In the genomic region with DNA sequence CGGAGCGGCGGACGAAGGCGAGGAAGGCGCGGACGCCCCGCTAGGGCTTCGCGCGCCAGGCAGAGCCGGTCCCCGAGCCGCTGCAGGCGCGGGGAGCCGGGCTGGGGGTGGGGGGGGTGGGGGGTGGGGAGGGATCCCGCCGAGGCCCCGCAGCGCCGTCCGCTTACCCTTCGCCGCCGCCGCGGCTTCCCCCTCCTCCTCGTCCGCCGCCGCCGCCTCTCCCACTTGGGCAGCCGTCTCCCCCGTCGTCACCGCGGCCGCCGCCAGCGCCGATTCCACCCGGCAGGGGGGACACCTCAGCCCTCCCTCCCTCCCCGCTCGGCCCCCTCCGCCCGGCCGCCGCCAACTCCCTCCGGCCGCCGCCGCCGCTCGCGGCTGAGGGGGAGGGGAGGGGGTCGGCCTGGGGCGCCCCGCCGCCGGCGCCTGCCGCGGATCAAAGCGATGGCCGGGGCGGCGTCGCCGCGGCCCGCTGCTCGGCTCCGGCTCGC, we compare ENCODE assay signal across 8 mouse cellular contexts. TPM values are rescaled to one million over a fixed set of nuclear protein-coding genes. Genes with fewer than 3 reads are reported as not detected.
A peak's percentile ranks its signal among the peaks of the same experiment; 100 is the strongest.
DNase-seq lines count a peak whose midpoint lies in the region; ATAC-seq and TF ChIP-seq lines count a peak whose summit lies in the region.

No protein-coding gene starts in this region.

- peak overlapping the region; percentile 78 for H3K4me2 ChIP-seq in kidney, embryonic 16.5 days (replicated peaks; ENCODE audit: low read depth, low read length)
- H3K4me2 ChIP-seq in liver, postnatal 0 days (ENCODE audit: low read depth, low read length) = peak overlapping the region; percentile 75

- WGBS in kidney, embryonic 16.5 days = 0% methylated on average over 6 of the region's 76 CpGs
- WGBS in liver, postnatal 0 days (ENCODE audit: insufficient replicate concordance) = under 1% methylated on average over 19 of the region's 76 CpGs

- DNase-seq in retina, postnatal 1 day = peak; percentile 78
- DNase-seq in retina, embryonic 14.5 days (ENCODE audit: low spot score) = no peak
- DNase-seq in cerebellum, adult 9-11 months = peak; percentile 66
- DNase-seq in gastrocnemius, postnatal 4 days (ENCODE audit: low spot score in 2 of 2) = peak; percentile 46 to 60
- no peak for DNase-seq in liver, postnatal 0 days
- peak; percentile 66 for DNase-seq in ovary, postnatal 36 days (ENCODE audit: low spot score)
- peak; percentile 44 for DNase-seq in urinary bladder, postnatal 25 days (ENCODE audit: low spot score)

- H3K27ac ChIP-seq in kidney, embryonic 16.5 days (ENCODE audit: low read length) = peak overlapping the region; percentile 97
- peak overlapping the region; percentile 99 for H3K27ac ChIP-seq in liver, postnatal 0 days (ENCODE audit: low read depth)

- no peaks in the 10 kb centered on the region for H3K27me3 ChIP-seq in kidney, embryonic 16.5 days (ENCODE audit: insufficient read depth, low read length)
- no peaks in the 10 kb centered on the region for H3K27me3 ChIP-seq in liver, postnatal 0 days (ENCODE audit: insufficient read depth, low read length)

- TF ChIP-seq EP300 in liver, postnatal 0 days (IDR thresholded peaks at IDR 0.05; ENCODE audit: low read depth) = no peak

- H3K4me1 ChIP-seq in kidney, embryonic 16.5 days (ENCODE audit: insufficient read depth, low read length) = peaks cover 21% of the 10 kb centered on the region
- H3K4me1 ChIP-seq in liver, postnatal 0 days (ENCODE audit: insufficient read depth) = peaks cover 10% of the 10 kb centered on the region

- no peak for TF ChIP-seq CTCF in liver, postnatal 0 days (IDR thresholded peaks at IDR 0.05; ENCODE audit: low read depth)

- peak; percentile 47 for ATAC-seq in kidney, embryonic 16.5 days (ENCODE audit: low FRiP score, low TSS enrichment)
- peak; percentile 28 for ATAC-seq in liver, postnatal 0 days

- H3K36me3 ChIP-seq in kidney, embryonic 16.5 days (ENCODE audit: insufficient read depth, low read length) = peaks cover 3% of the 10 kb centered on the region; the same call in 1 of the 2 replicates
- 0 out of 2 replicates have a peak, but pooled peaks cover 3% of the 10 kb centered on the region for H3K36me3 ChIP-seq in liver, postnatal 0 days (replicated peaks; ENCODE audit: insufficient read depth, low read length)

- H3K9me3 ChIP-seq in kidney, embryonic 16.5 days (ENCODE audit: low read length) = no peaks in the 10 kb centered on the region
- H3K9me3 ChIP-seq in liver, postnatal 0 days (ENCODE audit: low read length) = no peaks in the 10 kb centered on the region

- H3K9ac ChIP-seq in kidney, embryonic 16.5 days (replicated peaks; ENCODE audit: low read length) = peak overlapping the region; percentile 100
- H3K9ac ChIP-seq in liver, postnatal 0 days (replicated peaks) = peak overlapping the region; percentile 99

- peak overlapping the region; percentile 96 for H3K4me3 ChIP-seq in kidney, embryonic 16.5 days (ENCODE audit: low read length)
- H3K4me3 ChIP-seq in liver, postnatal 0 days (ENCODE audit: low read depth, low read length) = peak overlapping the region; percentile 96

RNA-seq across cellular contexts. Expression of gene Tab2, which starts 0.4 kb away (rescaled TPM):
- 10 to 100 TPM; 67.7 to 75.0 TPM for total RNA-seq in gastrocnemius, postnatal 4 days (2021)
- 17.7 and 20.2 TPM in 2 replicates for polyA plus RNA-seq in kidney, embryonic 16.5 days (2015; fragmentation: Nextera tagmentation; extraction: Ambion mirVana)
- 11.8 and 12.9 TPM in 2 replicates for polyA plus RNA-seq in liver, postnatal 0 days (2015; fragmentation: Nextera tagmentation; extraction: Ambion mirVana)

Comparison
In these comparisons a context has a peak if more than half of its experiments do, and no peak if none do; other contexts are left out.
1. DNase-seq: peak in retina, postnatal 1 day (single experiment), cerebellum, adult 9-11 months (single experiment), gastrocnemius, postnatal 4 days (2 of 2), ovary, postnatal 36 days (single experiment) and urinary bladder, postnatal 25 days (single experiment); none in retina, embryonic 14.5 days (single experiment) and liver, postnatal 0 days (single experiment).